Mouse (Mus musculus): ENCODE measurements around the gene Rad18.
A peak's percentile ranks its signal among the peaks of the same experiment; 100 is the strongest.
"Not testable (repeated sequence)": the region's sequence is repeated elsewhere in the genome, so short reads cannot be mapped to it uniquely, and the experiment has no call there.

Rad18 gene

DNA sequence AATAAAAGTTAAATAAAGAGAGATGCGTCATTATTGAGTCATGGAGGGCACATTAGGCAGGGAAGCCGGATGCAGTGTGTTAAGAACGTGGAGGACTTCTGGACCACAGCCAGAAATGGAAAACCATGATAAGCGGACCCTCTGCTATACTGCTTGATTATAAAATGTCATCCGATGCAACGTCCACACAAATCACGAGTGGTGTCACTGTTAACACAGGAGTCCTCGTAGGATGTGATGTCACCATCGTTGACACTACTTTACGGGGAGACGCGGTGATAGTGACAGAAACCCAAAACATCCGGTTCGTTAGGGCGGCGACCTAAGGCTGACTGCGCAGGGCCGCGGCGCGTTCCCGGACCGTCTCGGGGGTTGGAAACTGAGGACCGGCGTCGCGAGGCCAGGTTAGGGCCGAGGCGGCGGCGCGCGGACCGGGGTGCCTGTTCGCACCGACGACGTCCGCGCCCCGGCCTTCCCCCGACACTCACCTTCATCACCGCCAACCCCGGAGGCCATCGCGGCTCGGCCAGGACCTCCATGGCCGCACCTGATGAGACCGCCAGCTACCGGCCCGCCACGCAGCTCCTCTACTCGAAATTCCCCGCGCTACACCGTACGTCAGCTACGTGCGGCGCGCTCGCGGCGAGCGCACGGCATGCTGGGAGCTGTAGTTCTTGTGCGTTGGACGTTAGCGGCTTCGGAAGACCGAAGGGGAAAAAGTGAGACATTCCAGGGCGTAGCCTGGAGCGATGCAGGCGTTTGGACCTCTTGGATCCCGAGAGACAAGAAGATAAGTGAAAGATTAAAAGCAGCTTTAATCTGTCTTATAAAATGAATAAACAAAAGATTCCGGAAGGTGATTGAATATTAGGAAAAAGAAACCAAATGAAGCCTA lies at the start of gene Rad18:
Rad18 (minus strand) TSS at position 631 of the 895 bp plus-strand sequence.
- peak; percentile 89 for DNase-seq

DNA sequence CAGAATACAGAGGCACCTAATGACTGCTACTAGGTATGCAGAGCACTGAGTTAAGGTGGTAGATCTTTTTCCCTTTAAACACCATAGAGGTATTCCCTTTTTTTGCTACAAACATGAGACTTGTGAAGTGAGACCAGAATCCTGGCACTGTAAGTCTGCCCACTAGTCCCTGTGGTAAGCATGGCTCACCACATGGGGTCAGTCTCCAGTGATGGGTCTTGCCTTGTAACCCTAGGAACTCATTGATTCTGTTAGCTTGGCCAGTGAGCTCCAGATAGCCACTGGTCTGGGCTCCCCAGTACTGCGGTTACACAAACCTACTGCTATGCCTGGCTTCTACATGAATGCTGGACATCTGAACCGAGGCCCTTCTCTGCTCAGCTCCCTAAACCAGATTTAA lies 45.8 kb upstream of the Rad18 start:
- DNase-seq: no peak

DNA sequence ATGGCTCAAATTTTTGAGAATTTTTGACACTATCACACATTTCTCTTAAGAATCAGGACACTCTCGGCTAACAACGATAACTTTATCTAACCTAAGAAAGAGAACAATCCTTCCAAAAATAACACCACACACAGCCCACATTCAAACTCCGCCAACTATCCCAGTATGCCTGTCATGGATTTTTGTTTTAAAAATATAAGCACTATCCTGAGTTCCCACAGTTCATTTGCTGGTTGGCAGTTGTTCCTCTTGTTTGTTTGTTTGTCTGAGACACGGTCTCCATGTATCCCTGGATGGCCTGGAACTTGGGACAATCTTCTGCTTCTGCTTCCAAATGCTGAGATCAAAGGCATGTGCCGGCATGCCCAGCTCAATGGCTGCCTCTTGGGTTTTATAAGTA lies 45.3 kb upstream of the Rad18 start:
- no peak for DNase-seq

DNA sequence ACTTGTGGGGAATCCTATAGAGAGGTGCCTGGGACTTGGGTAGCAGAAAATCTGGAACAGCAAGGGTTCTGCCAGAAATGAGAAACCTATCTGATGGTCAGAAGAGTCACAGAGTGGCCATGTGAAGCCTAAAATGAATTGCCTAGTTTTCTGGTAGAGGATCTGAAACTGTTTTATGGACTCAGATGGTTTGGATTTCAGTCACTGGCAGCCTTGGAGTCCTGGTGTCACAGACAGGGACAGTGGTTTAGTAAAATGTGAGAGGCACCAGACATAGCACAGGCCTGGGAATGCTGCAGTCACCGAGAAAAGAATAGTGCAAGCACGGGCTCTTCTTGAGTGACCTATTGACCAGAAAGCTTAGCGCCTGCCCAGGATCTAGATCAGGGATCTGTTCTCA lies 43.1 kb upstream of the Rad18 start:
- DNase-seq: no peak

DNA sequence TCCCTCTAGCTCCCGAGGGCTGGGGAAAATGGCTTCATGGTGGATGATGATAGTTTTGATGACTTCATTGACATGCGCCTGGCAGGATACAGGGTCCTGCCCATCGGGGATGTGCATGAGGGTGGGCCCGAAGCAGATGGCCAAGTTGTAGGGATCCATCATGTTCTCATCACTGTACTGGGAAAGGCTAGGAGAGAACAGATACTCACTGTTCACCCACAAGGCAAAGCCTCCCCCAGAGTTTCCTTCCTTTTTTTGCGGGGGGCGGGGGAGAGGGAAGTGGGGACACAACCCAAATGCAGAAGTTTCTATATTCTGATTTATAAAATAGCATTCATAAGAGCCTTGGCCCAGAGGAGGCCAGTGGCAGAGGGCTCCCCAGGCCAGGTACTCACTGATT lies 42.4 kb upstream of the Rad18 start:
- DNase-seq: no peak

DNA sequence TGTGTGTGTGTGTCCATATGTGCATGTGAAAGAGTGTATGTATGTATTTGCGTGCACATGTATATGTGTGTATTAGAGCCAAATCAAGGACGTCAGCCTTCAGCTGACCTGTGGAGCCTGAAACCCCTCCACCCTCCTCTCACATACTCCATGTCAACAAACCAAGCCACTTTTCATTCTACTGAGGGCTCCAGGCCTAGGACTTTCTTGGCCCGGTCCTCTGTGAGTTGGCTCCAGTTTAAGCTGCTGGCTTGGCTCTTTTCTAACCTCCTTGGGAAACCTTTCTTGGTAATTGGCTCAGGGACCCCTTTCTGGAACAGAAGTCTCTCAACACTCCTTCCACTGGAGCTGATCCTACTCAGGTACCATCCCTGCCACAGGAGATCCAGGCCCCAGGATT lies 40.0 kb upstream of the Rad18 start:
- no peak for DNase-seq

DNA sequence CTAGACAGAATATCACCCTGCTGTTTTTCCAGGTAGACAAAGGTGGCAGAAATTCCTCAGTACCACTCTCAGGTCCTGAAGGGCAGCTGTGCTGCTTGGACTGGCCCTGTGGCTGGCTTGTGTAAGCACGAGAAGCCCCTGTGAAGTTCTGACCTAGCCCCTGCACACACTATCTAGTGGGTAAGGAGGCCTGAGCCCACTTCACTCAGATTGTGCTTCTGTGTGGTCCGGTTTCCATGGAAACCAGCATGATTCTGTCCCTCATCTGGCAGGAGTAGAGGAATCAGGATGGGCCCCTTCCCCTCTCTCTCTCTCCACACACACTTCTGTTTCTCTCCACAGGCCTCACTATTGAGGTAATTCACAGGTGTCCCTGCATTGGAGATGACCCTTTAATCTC lies 38.6 kb upstream of the Rad18 start:
- no peak for DNase-seq

DNA sequence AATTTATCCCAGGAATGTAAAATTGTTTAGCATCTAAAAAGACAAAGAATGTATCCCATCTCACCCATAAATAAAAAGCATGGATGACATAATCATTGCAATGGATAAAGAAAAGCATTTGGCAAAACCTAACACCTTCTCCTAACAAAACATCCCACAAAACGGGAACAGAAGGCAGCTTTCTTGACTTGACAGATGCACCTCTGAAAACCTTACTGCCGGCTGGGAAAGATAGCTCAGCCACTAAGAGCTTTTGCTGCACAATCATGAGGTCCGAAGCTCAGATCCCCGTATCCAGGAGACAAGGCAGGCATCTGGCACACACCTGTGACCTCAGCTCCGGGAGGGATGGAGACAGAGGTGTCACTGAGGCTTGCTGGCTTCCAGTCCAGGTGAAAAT lies 37.5 kb upstream of the Rad18 start:
- no peak for DNase-seq

DNA sequence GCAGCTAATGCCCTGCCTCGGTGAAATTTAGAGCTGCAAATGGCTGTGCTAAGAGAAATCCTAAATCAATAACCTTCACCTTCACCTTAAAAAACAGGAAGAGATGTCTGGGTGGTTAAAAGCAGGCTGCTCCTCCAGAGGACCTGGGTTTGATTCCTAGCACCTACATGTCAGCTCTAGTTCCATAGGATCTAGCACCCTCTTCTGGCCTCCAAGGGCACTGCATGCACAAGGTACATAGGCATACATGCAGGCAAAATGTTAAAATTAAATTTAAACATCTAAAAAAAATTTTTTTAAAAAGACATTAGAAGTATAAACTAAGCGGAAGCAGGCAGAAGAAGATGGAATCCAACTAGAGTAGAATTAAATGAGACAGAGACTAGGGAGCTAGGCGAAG lies 35.9 kb upstream of the Rad18 start:
- DNase-seq: no peak

DNA sequence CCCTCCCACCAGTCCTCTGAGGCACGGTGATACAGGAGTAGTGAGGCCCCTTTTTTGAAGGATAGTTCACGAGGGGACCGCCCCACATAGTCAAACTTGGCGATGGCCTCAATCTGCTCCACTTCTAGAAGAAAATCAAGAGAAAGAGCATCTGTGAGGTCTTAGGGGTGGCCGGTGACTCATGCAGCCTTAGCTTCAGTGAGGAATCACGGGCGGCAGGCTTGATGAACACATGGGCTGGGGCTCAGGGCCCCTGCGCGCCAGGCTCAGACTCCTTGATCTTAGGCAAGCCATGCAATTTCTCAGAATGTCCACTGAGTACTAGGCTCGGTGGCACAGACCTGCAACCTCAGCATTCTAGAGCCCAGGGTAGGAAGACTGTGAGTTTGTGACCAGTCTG lies 34.9 kb upstream of the Rad18 start:
- DNase-seq: no peak

DNA sequence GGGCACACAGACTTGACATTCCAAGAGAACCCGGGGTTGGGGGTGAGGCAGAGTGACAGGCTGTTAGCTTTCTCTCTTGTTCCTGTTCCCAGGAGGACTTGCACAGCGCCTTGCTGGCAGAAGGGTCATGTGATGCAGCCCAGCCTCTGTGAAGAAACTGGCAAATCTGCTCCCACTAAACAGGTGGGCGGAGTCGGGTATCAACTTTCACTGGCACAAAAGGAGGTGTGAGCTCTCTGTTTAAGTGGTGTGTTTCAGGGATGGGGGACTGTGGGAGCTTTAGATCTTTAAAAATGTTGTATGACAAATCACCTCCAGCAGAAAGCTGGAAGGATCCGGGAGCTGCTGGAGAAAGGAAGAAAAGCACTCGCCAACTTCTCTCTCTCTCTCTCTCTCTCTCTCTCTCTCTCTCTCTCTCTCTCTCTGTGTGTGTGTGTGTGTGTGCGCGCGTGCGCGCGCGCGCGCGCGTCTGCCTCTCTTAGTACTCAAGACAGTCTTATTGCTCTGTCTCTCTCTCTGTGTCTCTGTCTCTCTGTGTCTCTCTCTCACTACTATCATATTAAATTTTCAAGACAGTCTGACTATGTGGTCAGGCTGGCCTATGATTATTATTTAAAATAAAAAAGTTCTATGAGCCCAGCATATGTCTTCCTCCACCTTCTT lies 32.4 kb upstream of the Rad18 start:
- peak; percentile 38 for DNase-seq

DNA sequence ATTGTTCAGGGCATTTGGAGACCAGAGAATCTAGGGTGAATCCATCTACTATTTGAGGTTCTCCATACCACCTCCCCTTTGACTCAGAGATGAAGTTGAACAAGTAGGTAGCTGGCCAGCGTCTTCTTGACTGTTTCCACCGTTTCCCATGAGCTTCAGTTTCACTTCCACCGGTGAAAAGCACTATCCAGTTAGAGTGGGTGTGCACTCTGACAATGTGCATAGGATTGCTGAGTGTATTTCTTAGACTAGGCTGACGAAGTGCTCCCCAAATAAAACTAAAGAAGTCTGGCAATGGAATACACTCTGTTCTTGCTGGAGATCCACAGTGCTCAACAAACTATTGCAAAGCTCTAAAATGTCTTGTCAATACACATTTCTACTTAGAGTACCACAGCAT lies 29.0 kb upstream of the Rad18 start:
- no peak for DNase-seq

DNA sequence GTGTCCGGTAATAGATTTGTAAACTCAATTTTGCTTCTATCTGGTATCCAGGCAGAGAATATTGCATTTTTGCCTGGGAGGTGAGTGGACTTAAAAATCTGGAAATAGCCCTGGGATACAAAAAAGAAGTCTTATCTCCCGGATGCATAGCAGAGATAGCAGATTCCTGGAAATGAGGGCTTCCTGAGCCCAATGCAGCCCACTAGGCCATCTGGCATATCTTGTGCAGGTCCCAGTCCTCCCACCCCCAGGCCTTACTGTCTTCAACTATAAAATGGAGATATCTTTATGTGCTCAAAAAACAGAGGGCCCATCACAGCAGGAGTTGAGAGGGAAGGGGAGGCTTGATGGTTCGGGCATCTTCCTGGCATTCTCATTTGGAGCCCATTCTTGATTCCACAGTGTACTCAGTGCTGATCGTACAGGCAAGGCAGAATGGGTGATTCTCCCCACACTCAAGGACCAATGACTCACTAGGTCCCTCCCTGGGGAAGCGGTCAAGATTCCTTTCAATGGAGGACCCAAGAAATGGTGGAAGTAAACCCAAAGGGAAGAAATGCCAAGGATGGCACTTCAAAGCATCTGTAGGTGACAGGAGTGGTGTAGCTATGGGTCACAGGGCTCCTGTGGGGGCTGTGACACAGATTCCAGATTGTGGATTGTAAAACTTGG lies 24.1 kb upstream of the Rad18 start:
- no peak for DNase-seq

DNA sequence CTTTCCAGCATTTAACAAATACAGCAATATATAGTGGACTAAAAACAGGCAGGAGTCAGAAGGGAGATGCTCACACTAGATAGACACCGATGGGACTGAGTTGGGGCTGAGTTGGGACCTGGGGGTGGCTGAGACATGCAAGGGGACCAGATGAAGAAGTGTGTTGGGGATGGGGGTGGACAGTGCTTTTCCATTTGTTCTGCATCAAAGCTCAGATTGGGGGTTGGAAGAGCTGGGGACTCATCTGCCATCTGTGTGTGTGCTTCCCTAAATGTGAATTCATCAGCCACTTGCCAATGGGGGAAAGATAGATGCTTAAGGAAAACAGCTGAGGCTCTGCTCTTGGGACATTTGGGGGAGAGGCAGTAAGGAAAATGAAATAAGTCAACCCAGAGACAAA lies 23.5 kb upstream of the Rad18 start:
- no peak for DNase-seq

DNA sequence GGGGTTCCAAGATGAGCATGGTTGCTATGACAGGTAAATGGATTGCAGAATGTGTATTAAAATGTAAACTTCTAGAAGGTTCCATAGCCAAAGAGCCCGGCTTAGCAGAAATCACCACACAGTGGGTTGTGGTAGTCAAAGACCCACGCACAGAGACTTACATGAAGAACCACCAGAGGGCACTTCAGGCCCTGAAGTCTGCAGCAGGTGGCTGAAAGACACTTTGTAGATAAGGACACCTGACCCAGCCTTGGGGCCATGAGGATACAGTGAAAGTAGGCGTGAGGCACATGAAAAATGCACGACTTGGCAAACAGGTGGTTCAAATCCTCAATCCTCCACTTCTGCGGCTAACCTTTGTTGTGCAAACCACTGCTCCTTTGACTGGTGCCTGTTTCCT lies 20.7 kb upstream of the Rad18 start:
- peak; percentile 54 for DNase-seq

DNA sequence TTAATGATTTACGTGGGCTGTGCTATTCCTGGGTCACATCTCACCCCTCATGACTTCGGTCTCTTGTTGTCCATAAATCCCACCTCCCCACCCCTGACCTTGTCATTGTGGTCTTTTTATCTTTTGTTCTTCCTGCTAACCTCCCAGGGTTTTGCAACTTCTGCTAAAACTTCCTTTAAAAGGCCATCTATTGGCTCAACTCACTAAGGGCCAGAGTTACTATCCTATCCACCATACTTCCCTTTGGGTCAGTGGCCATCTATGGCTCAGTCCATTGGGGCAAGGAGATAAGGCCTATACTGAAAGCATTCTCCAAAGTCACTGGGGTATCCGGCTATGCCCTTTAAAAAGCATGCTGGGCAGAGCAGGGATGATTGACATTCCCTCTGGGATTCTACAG lies 17.5 kb upstream of the Rad18 start:
- DNase-seq: no peak

DNA sequence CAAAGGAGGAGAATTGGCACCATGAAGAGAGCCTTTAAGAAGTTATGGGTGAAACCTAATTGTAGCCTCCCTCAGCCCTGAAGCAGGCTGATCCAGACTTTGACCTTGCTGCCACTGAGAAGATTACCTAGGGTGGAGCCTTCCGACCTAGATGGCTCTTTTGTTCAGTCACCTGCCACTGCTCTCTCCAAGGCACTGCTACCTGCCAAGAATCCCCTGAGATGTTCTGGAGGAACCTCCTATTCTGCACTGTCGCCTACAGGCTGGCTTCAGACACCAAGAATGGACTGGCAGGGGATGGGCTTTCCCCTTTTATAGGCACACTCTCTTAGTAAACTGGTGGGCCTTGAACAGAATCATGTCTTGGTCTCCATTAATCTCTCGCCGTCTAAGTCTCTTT lies 5.8 kb upstream of the Rad18 start:
- not testable (repeated sequence) for DNase-seq

DNA sequence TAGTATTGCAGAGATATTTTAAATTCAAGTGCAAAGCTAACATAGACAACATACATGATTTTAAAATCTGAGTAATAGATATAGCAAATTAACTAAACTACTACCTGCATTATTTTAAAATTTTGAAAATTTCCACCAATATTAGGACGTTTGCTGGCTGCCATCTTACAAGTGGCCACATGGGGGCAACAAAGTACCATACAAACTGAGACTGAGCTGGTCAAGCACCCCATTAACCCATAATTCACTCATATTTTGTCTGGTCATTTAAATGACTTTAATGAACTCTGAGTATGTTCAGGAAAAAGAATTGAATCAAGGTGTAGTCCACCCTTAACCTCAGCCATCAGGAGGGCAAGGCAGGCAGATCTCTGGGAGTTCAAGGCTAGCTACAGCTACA lies 3.9 kb upstream of the Rad18 start:
- DNase-seq: peak; percentile 64

DNA sequence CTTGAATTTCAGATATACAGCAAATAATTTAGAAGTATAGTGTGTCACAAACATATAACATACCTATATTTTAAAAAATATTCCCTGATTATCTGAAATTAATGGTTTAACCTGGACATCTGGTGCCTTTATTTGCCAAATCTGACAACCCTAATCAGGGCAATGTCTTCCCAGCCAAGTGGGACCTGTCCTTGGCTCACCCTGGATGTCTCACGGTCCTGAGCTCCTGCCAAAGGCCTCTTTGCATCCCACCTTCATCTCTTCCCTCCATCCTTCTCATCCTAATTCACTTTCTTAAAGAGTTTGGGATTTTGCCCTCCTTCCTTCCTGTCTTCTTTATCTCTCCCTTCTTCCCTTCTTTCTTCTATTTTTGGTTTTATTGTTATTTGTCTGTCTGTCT lies 2.6 kb upstream of the Rad18 start:
- DNase-seq: no peak

DNA sequence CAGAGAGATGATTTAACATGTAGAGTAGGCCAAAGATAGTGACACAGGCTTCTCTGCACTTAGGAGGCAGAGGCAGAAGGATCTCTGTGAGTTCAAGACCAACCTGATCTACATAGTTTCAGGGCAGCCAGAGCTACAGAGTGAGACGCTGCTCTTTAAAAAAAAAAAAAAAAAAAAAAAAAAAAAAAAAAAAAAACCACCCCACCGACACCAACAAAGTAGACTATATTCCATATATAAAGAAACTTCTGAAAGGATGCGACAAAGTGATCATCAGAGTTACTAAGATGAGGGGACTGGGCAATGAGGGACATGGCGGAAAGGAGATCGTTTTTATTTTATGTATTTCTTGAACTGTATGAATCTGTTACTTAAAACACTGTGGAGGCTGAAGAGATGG lies 2.0 kb downstream of the Rad18 start:
- no peak for DNase-seq

DNA sequence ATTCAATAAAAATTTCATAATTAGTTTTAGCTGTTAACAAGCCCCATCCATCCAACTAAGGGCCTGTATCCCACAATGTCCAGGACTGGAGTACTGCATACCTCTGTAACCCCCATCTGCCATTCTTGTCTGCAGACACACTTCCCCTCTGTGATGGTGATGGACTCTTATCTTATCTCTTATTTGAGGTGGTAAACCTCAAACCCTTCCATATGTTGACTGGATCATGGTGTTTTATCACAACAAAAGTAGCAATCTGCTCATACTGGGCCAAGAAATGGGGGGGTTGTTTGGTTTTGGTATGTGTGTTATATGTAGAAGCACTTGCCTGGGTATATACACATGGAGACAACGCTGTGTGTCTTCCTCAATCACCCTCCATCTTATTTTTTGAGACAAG lies 5.0 kb downstream of the Rad18 start:
- DNase-seq: no peak

DNA sequence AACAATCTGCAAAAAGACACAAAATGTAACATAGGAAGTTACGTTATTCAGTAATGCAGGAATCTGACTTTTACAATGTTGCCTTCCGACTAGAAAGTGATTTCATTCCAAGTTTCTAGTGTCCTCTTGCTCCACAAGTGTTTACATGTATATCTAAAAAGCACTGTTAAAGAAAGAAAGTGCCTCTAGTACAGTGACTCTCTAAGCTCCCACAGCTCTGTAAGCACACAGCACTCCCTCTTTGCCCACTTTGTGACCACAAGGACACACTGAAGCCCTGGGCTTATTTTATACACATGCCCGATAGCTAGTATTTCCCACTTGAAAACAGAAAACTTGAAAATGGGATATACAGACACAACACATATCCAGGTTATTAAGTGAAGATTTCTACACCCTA lies 8.5 kb downstream of the Rad18 start:
- DNase-seq: no peak

DNA sequence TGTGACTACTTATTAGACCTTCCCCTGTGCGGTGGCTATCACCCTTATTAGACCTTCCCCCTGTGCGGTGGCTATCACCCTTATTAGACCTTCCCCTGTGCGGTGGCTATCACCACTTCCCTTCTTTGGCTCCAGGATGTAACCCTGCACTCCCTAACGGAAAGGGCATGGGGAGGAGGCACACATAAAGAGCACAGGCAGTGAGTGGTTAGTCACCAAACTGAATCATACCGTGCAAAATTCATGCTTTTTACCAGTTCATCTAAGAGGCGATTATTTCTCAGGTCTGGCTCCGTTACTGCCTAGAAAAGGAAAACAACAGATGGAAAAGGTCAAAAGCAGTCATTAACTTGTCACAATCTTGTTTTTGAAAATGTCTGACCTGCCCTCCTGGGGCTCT lies 10.0 kb downstream of the Rad18 start:
- DNase-seq: no peak

DNA sequence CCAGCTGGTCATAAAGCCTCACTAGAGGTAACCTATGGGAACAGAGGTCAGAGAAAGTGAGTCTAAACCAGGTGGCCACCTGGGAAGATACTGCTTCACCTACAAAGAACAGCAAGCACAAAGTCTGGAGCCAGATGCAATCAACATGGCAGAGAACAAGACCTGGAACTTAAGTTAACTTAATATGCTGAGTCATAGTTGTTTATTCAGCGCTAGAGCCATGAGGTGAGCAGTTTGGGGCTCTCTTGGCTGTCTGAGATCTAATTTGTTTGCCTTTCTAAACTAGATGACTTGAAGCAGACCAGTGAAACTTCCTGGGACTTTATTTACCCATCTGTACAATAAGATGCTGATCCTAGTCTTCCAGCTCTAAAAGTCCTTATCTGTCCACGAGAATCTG lies 12.4 kb downstream of the Rad18 start:
- DNase-seq: no peak

All from thymus, postnatal 4 days (tissue).